In genomic region chr11:24102372-24102771, GRCm38 (mm10) we compare ENCODE assay signal across 28 mouse cellular contexts. TPM values are rescaled to one million over a fixed set of nuclear protein-coding genes. Genes with fewer than 3 reads are reported as not detected.
DNase-seq lines count a peak whose midpoint lies in the region; ATAC-seq and TF ChIP-seq lines count a peak whose summit lies in the region.
"Had no signal": no experiment of that assay in that cellular context is flagged by ENCODE, and none has a peak within 500 bp of the region (broad histone marks: within the 10 kb centered on the region; RNA-seq: fewer than 3 reads in every experiment).

No protein-coding gene starts in this region.

- no peak for ATAC-seq in embryonic facial prominence, embryonic 13.5 days (ENCODE audit: insufficient number of reproducible peaks, insufficient read depth, low FRiP score, low TSS enrichment, low read depth)
- no peak for ATAC-seq in heart, postnatal 0 days (ENCODE audit: insufficient read depth, low read depth)
- no peak for ATAC-seq in liver, embryonic 15.5 days (ENCODE audit: insufficient read depth)
- ATAC-seq: activated CD4-positive, CD25-positive, alpha-beta regulatory T cell, adult 4 months; inflammation-experienced regulatory T-cells, adult 6 months; midbrain, embryonic 13.5 days had no signal

- TF ChIP-seq CTCF in heart, postnatal 0 days (IDR thresholded peaks at IDR 0.05; ENCODE audit: low read depth), result no peak
- TF ChIP-seq CTCF in cortical plate, adult 2 months (IDR thresholded peaks at IDR 0.05; ENCODE audit: extremely low read depth, insufficient read depth, low read length), result no peak

- no peak overlapping the region for H3K9ac ChIP-seq in embryonic facial prominence, embryonic 13.5 days
- no peak overlapping the region for H3K9ac ChIP-seq in heart, postnatal 0 days (replicated peaks; ENCODE audit: low read depth, low read length)
- H3K9ac ChIP-seq in liver, embryonic 15.5 days, result no peak overlapping the region
- H3K9ac ChIP-seq: hindbrain, embryonic 13.5 days; lung, embryonic 14.5 days; midbrain, embryonic 13.5 days; neural tube, embryonic 12.5 days had no signal

- H3K27me3 ChIP-seq in embryonic facial prominence, embryonic 13.5 days, result no peaks in the 10 kb centered on the region
- no peaks in the 10 kb centered on the region for H3K27me3 ChIP-seq in embryonic facial prominence, embryonic 10.5 days (replicated peaks; ENCODE audit: low read depth, poor library complexity, severe bottlenecking)
- no peaks in the 10 kb centered on the region for H3K27me3 ChIP-seq in heart, postnatal 0 days (ENCODE audit: control insufficient read depth, insufficient read depth, low read length)
- no peaks in the 10 kb centered on the region for H3K27me3 ChIP-seq in liver, embryonic 15.5 days
- H3K27me3 ChIP-seq: hindbrain, embryonic 13.5 days; midbrain, embryonic 13.5 days; neural tube, embryonic 12.5 days had no signal

- H3K4me3 ChIP-seq in embryonic facial prominence, embryonic 13.5 days, result no peak overlapping the region
- no peak overlapping the region for H3K4me3 ChIP-seq in embryonic facial prominence, embryonic 10.5 days
- H3K4me3 ChIP-seq in heart, postnatal 0 days (ENCODE audit: low read depth, low read length), result no peak overlapping the region
- H3K4me3 ChIP-seq in cortical plate, adult 2 months (ENCODE audit: insufficient read depth, low read length), result no peak overlapping the region
- H3K4me3 ChIP-seq in liver, embryonic 15.5 days (replicated peaks), result no peak overlapping the region
- H3K4me3 ChIP-seq: heart, adult 2 months; hindbrain, embryonic 13.5 days; midbrain, embryonic 13.5 days; neural tube, embryonic 12.5 days had no signal

- no peaks in the 10 kb centered on the region for H3K9me3 ChIP-seq in embryonic facial prominence, embryonic 13.5 days
- H3K9me3 ChIP-seq in embryonic facial prominence, embryonic 10.5 days, result no peaks in the 10 kb centered on the region
- no peaks in the 10 kb centered on the region for H3K9me3 ChIP-seq in heart, postnatal 0 days (replicated peaks; ENCODE audit: control insufficient read depth, low read length)
- no peaks in the 10 kb centered on the region for H3K9me3 ChIP-seq in liver, embryonic 15.5 days (replicated peaks)
- H3K9me3 ChIP-seq: hindbrain, embryonic 13.5 days; midbrain, embryonic 13.5 days; neural tube, embryonic 12.5 days had no signal

- H3K4me2 ChIP-seq in embryonic facial prominence, embryonic 13.5 days, result no peak overlapping the region
- no peak overlapping the region for H3K4me2 ChIP-seq in heart, postnatal 0 days (ENCODE audit: low read depth, low read length)
- no peak overlapping the region for H3K4me2 ChIP-seq in liver, embryonic 15.5 days
- H3K4me2 ChIP-seq: hindbrain, embryonic 13.5 days; lung, embryonic 14.5 days; midbrain, embryonic 13.5 days; neural tube, embryonic 12.5 days had no signal

- H3K4me1 ChIP-seq in embryonic facial prominence, embryonic 13.5 days, result peaks cover 65% of the 10 kb centered on the region
- H3K4me1 ChIP-seq in embryonic facial prominence, embryonic 10.5 days, result peaks cover 44% of the 10 kb centered on the region
- peaks cover 30% of the 10 kb centered on the region for H3K4me1 ChIP-seq in heart, postnatal 0 days (ENCODE audit: control insufficient read depth, insufficient read depth)
- peaks cover 23% of the 10 kb centered on the region for H3K4me1 ChIP-seq in cortical plate, adult 2 months (ENCODE audit: control insufficient read depth, insufficient read depth, low read length)
- H3K4me1 ChIP-seq in liver, embryonic 15.5 days (replicated peaks), result peaks cover 63% of the 10 kb centered on the region

- no peak for TF ChIP-seq EP300 in heart, postnatal 0 days (IDR thresholded peaks at IDR 0.05; ENCODE audit: low read depth)

- peak overlapping the region; percentile 66; the same call in 1 of the 2 replicates for H3K27ac ChIP-seq in embryonic facial prominence, embryonic 13.5 days
- no peak overlapping the region for H3K27ac ChIP-seq in embryonic facial prominence, embryonic 10.5 days (replicated peaks)
- peak overlapping the region; percentile 30; the same call in 1 of the 2 replicates for H3K27ac ChIP-seq in heart, postnatal 0 days (ENCODE audit: low read depth)
- H3K27ac ChIP-seq in cortical plate, adult 2 months (ENCODE audit: insufficient read depth, low read length), result peak overlapping the region; percentile 63; the same call in 1 of the 2 replicates
- H3K27ac ChIP-seq in liver, embryonic 15.5 days (replicated peaks), result peak overlapping the region; percentile 80
- H3K27ac ChIP-seq: heart, adult 2 months; hindbrain, embryonic 13.5 days; macrophage; midbrain, embryonic 13.5 days; neural tube, embryonic 12.5 days had no signal

- WGBS in embryonic facial prominence, embryonic 13.5 days, result 76% methylated on average over 2 of the region's 2 CpGs
- WGBS in embryonic facial prominence, embryonic 10.5 days, result 71% methylated on average over 2 of the region's 2 CpGs
- 29% methylated on average over 2 of the region's 2 CpGs for WGBS in heart, postnatal 0 days
- 29% methylated on average over 2 of the region's 2 CpGs for WGBS in liver, embryonic 15.5 days (ENCODE audit: insufficient replicate concordance)

- TF ChIP-seq POLR2A in cortical plate, adult 2 months (IDR thresholded peaks at IDR 0.05; ENCODE audit: extremely low read depth, insufficient read depth, low read length), result no peak

- H3K36me3 ChIP-seq in embryonic facial prominence, embryonic 13.5 days, result peaks cover 4% of the 10 kb centered on the region; the same call in 1 of the 2 replicates
- peaks cover 33% of the 10 kb centered on the region for H3K36me3 ChIP-seq in embryonic facial prominence, embryonic 10.5 days (replicated peaks)
- no peaks in the 10 kb centered on the region for H3K36me3 ChIP-seq in heart, postnatal 0 days (replicated peaks; ENCODE audit: control insufficient read depth, insufficient read depth, low read length)
- H3K36me3 ChIP-seq in liver, embryonic 15.5 days (replicated peaks), result peaks cover 9% of the 10 kb centered on the region; the same call in 1 of the 2 replicates
- H3K36me3 ChIP-seq: midbrain, embryonic 13.5 days; neural tube, embryonic 12.5 days had no signal

- no peak for DNase-seq in embryonic facial prominence, embryonic 10.5 days (ENCODE audit: low spot score)
- no peak for DNase-seq in heart, postnatal 0 days (ENCODE audit: low spot score)
- no peak for DNase-seq in heart, adult 18-20 months
- DNase-seq in urinary bladder, postnatal 25 days (ENCODE audit: low spot score), result no peak
- no peak for DNase-seq in layer of hippocampus, adult 9-10 months (ENCODE audit: low spot score)
- DNase-seq: adrenal gland, postnatal 10 days; cerebellum, postnatal 10 days; embryo, embryonic 11 days; heart, adult 2 months; heart, postnatal 14 days; kidney, adult 2 months; kidney, postnatal 10 days; lung, embryonic 14.5 days; right cerebral cortex, adult 18-20 months; thymus, postnatal 25 days had no signal

RNA-seq across cellular contexts. Expression of gene Bcl11a, which starts 24.5 kb away (rescaled TPM):
- polyA plus RNA-seq in embryonic facial prominence, embryonic 13.5 days (2015; fragmentation: Nextera tagmentation; extraction: Ambion mirVana), result 70.0 and 79.1 TPM in 2 replicates
- 47.0 and 62.4 TPM in 2 replicates for polyA plus RNA-seq in embryonic facial prominence, embryonic 10.5 days (2016; fragmentation: Nextera tagmentation; extraction: Ambion mirVana)
- total RNA-seq in heart, postnatal 0 days (2014; rRNA removed; ENCODE audit: low replicate concordance), result 4.1 and 7.1 TPM in 2 replicates
- polyA plus RNA-seq in heart, postnatal 0 days (2015; fragmentation: Nextera tagmentation; extraction: Ambion mirVana), result 7.4 and 8.2 TPM in 2 replicates
- total RNA-seq in heart, adult 18-20 months (2021), result 1 to 10 TPM; 2.1 to 2.6 TPM
- 62.8 and 64.1 TPM in 2 replicates for polyA plus RNA-seq in cortical plate, adult 2 months (2012; rRNA removed)
- 24.7 and 25.2 TPM in 2 replicates for polyA plus RNA-seq in liver, embryonic 15.5 days (2015; fragmentation: Nextera tagmentation; extraction: Ambion mirVana)

RNA-seq across cellular contexts. Expression of gene A830031A19Rik, which starts 27.5 kb away (rescaled TPM):
- not detected in 2 replicates for polyA plus RNA-seq in embryonic facial prominence, embryonic 13.5 days (2015; fragmentation: Nextera tagmentation; extraction: Ambion mirVana)
- polyA plus RNA-seq in embryonic facial prominence, embryonic 10.5 days (2016; fragmentation: Nextera tagmentation; extraction: Ambion mirVana), result not detected in 2 replicates
- not detected in 2 replicates for total RNA-seq in heart, postnatal 0 days (2014; rRNA removed; ENCODE audit: low replicate concordance)
- polyA plus RNA-seq in heart, postnatal 0 days (2015; fragmentation: Nextera tagmentation; extraction: Ambion mirVana), result not detected in 2 replicates
- total RNA-seq in heart, adult 18-20 months (2021), result not detected
- 1.2 and 1.6 TPM in 2 replicates for polyA plus RNA-seq in cortical plate, adult 2 months (2012; rRNA removed)
- not detected in 2 replicates for polyA plus RNA-seq in liver, embryonic 15.5 days (2015; fragmentation: Nextera tagmentation; extraction: Ambion mirVana)
- total RNA-seq: adrenal gland, postnatal 10 days; gastrocnemius, adult 8-10 months; heart, adult 2 months; heart, postnatal 14 days had no signal
- polyA plus RNA-seq: activated CD4-positive, CD25-positive, alpha-beta regulatory T cell, adult 4 months; heart, adult 2 months; inflammation-experienced regulatory T-cells, adult 6 months; kidney, adult 2 months; limb, embryonic 11.5 days; lung, embryonic 14.5 days; macrophage; midbrain, embryonic 13.5 days; neural tube, embryonic 12.5 days; small intestine, adult 2 months; testis, adult 2 months had no signal
